Mouse (Mus musculus) testis, adult 2 months (tissue): ENCODE results near the gene Acat1. TPM values are rescaled to one million over a fixed set of nuclear protein-coding genes. Genes with fewer than 3 reads are reported as not detected.
A peak's percentile ranks its signal among the peaks of the same experiment; 100 is the strongest.

Source experiments
- H3K27ac ChIP-seq: fragments of 200-500 bp; 2 replicates; pipeline ENCODE4 v1.5.1; 2012; ENCODE audit warnings: low read depth, low read length; ENCODE audit not compliant: control insufficient read depth, insufficient read depth
- H3K27me3 ChIP-seq: fragments of 200-500 bp; 2 replicates; pipeline ENCODE4 v1.6.1; 2012; ENCODE audit warnings: mild to moderate bottlenecking, low read length, moderate library complexity; ENCODE audit not compliant: control insufficient read depth, insufficient read depth
- H3K36me3 ChIP-seq: fragments of 200-500 bp; 2 replicates; pipeline ENCODE4 v1.6.1; 2012; ENCODE audit warnings: mild to moderate bottlenecking, low read length; ENCODE audit not compliant: control insufficient read depth, insufficient read depth
- H3K4me1 ChIP-seq: fragments of 200-500 bp; 2 replicates; pipeline ENCODE4 v1.6.1; 2012; ENCODE audit warnings: low read length; ENCODE audit not compliant: control insufficient read depth, insufficient read depth
- H3K4me3 ChIP-seq: fragments of 200-500 bp; 2 replicates; pipeline ENCODE4 v1.5.1; 2012; ENCODE audit warnings: low read depth, mild to moderate bottlenecking, low read length, moderate library complexity, mixed read lengths; ENCODE audit not compliant: control insufficient read depth
- CTCF ChIP-seq: fragments of 200-500 bp; IDR thresholded peaks from 2 replicates; pipeline ENCODE4 v1.5.1; 2012; ENCODE audit warnings: low read depth, mild to moderate bottlenecking, inconsistent platforms, low read length, moderate library complexity; ENCODE audit not compliant: control insufficient read depth, insufficient read depth, insufficient replicate concordance
- POLR2A ChIP-seq: fragments of 200-500 bp; IDR thresholded peaks from 2 replicates; pipeline ENCODE4 v1.6.1; 2012; ENCODE audit warnings: low read depth, mild to moderate bottlenecking, inconsistent platforms, low read length, moderate library complexity; ENCODE audit not compliant: control insufficient read depth
- polyA plus RNA-seq: library from polyadenylated mRNA; depleted of rRNA; stranded (reverse); fragments of >200 nt; gene quantifications from 2 replicates; pipeline ENCODE4 v1.2.3, GENCODE M21; 2012; rRNA removed

Gene Acat1
- 8.5 and 11.1 TPM in 2 replicates for polyA plus RNA-seq

GRCm38 (mm10) chr9:53609968-53610781 is at the start of gene Acat1:
Acat1 (minus strand) TSS chr9:53610382.
- TF ChIP-seq CTCF (no peak), POLR2A (peak; percentile 84)
- H3K4me3 ChIP-seq: peak within 1 kb of the TSS; percentile 93
- peak within 1 kb of the TSS; percentile 75 for H3K27ac ChIP-seq
- H3K4me1 ChIP-seq: peaks cover 2% of the 10 kb centered on the region
- H3K27me3 ChIP-seq: no peaks in the 10 kb centered on the region
- H3K36me3 ChIP-seq: no peaks in the 10 kb centered on the region

GRCm38 (mm10) chr9:53634796-53635195 is 24.6 kb upstream of the Acat1 start:
- no peaks in the 10 kb centered on the region for H3K4me1 ChIP-seq
- H3K27me3 ChIP-seq: no peaks in the 10 kb centered on the region
- H3K4me3 ChIP-seq: no peak overlapping the region
- no peak overlapping the region for H3K27ac ChIP-seq
- TF ChIP-seq CTCF (no peak), POLR2A (no peak)
- no peaks in the 10 kb centered on the region; the same call in 1 of the 2 replicates for H3K36me3 ChIP-seq

GRCm38 (mm10) chr9:53615246-53615645 is 5.1 kb upstream of the Acat1 start:
- Histone ChIP-seq H3K27ac (no peak overlapping the region), H3K36me3 (no peaks in the 10 kb centered on the region; the same call in 1 of the 2 replicates), H3K4me3 (no peak overlapping the region)

GRCm38 (mm10) chr9:53614286-53614685 is 4.1 kb upstream of the Acat1 start:
- Histone ChIP-seq H3K4me1 (peaks cover 2% of the 10 kb centered on the region), H3K4me3 (no peak overlapping the region), H3K36me3 (no peaks in the 10 kb centered on the region; the same call in 1 of the 2 replicates), H3K27ac (no peak overlapping the region), H3K27me3 (no peaks in the 10 kb centered on the region)
- TF ChIP-seq CTCF (no peak), POLR2A (no peak)

More at GRCm38 (mm10) chr9:53615246-53615645, 5.1 kb upstream of the Acat1 start:
- Histone ChIP-seq H3K4me1 (no peaks in the 10 kb centered on the region; the same call in 1 of the 2 replicates), H3K27me3 (no peaks in the 10 kb centered on the region)
- TF ChIP-seq CTCF: no peak
- TF ChIP-seq POLR2A: no peak

- Histone ChIP-seq H3K27me3 (no peaks in the 10 kb centered on the region), H3K27ac (peak overlapping the region; percentile 75), H3K4me1 (peaks cover 2% of the 10 kb centered on the region), H3K4me3 (peak overlapping the region; percentile 93), H3K36me3 (no peaks in the 10 kb centered on the region)
- TF ChIP-seq CTCF: no peak
- TF ChIP-seq POLR2A: no peak
Measured at GRCm38 (mm10) chr9:53609306-53609967, 745 bp downstream of the Acat1 start.

GRCm38 (mm10) chr9:53607816-53608215 is 2.4 kb downstream of the Acat1 start:
- Histone ChIP-seq H3K27ac (no peak overlapping the region), H3K4me3 (no peak overlapping the region), H3K27me3 (no peaks in the 10 kb centered on the region), H3K36me3 (no peaks in the 10 kb centered on the region), H3K4me1 (peaks cover 2% of the 10 kb centered on the region)
- TF ChIP-seq CTCF (no peak), POLR2A (no peak)

- no peaks in the 10 kb centered on the region for H3K36me3 ChIP-seq
- TF ChIP-seq POLR2A (no peak), CTCF (no peak)
- H3K4me1 ChIP-seq: peaks cover 2% of the 10 kb centered on the region
- no peaks in the 10 kb centered on the region for H3K27me3 ChIP-seq
- no peak overlapping the region for H3K4me3 ChIP-seq
- H3K27ac ChIP-seq: no peak overlapping the region
Measured at GRCm38 (mm10) chr9:53607192-53607591, 3.0 kb downstream of the Acat1 start.
